Mouse (Mus musculus): Measurements from ENCODE around the gene Ntf5.

Ntf5 gene

DNA sequence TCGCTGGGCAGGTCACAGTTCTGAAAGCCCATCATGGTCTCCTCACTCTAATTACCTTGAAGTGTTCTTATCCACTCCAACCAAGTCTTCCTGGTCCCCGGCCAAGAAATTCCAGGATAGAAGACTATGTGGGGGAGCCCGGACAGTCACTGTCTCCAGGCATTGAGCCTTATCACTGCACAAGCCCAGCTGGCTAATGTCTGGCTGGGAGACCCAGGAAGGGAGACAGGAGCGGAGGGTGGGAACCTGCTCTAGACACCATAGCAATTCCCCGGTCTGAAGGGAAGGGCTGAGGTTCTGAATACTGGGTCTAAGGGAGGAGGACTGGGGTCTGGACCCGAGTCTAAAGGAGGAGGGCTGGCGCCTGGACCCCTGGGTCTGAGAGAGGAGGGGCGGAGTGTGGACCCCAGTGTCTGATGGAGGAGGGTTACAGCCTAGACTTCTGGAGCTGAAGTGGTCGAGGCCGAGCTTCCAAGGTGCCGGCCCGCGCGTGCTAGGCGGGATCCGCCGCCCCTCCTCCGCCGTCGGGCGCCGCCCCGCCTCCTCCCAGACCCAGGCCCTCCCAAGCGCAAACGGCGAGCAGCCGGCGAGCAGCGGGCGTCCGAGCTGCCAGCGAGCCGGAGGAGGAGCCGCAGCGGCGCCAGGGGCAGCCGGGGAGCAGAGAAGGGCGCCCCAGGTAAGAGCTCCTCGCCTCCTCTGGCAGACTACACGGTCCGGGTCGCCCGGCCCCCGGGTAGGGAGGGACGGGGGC lies at the start of gene Ntf5:
Gene Ntf5 (plus strand): TSS at position 583 of the 751 bp plus-strand sequence.
- DNase-seq = peak; percentile 20 to 55

DNA sequence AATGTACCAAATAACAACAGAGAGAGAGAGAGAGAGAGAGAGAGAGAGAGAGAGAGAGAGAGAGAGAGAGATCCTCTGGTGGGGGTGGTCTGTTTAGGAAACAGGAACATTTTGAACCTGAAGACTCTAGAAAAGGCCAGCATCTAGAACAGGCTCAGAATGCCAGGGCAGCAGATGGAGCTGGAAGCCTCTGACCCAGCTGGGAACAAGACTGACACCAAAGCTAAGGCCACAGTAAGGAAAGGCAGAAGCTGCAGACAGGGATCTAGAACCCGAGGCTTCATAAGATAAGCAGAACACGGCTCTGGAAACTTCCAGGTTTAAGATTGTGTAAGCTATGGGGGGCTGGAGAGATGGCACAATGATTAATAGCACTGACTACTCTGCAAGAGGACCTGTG lies 49.5 kb upstream of the Ntf5 start:
- DNase-seq = no peak

DNA sequence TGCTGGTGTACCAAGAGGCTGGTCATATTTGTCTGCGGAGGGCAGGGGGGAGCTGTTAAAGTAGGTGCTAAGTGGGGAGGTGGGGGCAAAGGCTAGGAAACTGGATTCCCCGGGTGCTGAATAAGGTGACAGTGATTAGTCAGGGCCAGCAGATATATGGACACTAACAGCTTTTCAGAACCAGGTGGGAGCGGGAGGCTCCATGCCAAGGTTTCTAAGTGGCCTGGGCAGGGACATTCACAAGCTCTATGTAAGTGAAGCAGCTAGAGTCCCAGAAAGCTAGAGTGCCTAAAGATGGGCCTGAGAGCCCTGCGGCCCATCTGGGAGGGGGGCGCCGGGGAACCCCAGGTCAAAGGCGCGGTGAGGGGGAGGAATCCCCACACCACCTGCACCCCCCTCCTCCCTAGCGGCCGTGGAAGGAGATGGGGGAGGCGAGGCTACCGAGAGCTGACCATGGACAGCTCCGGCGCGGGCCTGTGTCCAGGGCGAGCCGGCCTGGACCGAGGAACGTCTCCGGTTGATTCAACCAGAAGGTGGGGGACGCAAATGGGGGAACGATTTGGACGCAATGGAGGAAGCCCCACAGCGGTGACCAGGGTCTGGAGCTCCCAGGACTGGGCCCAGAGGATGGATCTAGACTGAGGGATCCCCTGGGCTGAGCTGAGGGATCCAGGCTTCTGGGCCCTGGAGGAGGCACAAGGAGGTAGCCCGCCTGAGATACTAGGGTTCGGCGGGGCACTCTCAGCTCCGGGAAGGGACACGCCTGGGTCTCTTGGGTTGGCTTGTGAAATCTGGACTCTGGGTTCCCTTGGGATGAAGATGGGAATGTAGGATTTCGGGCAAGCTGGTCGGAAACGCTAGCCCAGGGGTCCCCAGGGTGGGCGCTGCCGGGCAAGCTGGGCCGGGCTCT lies 47.5 kb upstream of the Ntf5 start:
- peak; percentile 33 to 81 for DNase-seq

DNA sequence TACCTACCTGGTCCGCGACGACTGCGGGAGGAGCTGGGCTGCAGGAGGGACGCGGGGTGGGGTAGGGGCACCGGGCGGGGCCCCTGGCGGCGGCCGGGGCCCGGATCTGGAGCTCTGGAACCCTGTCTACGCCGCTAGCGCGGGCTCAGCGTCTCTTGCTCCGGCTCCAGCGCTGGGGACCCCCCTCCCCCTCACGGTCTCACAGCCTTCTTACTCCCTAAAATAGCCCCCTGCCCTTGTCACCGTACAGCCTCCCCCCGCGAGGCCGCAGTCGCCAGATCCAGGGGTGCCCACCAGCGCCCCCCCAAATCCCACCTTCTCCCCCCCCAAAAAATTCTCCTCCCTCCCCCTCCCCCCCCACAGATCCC lies 46.9 kb upstream of the Ntf5 start, which contains the start of gene Ppfia3:
Gene Ppfia3 (minus strand): TSS at position 368 of the 368 bp plus-strand sequence.
- no peak for DNase-seq

DNA sequence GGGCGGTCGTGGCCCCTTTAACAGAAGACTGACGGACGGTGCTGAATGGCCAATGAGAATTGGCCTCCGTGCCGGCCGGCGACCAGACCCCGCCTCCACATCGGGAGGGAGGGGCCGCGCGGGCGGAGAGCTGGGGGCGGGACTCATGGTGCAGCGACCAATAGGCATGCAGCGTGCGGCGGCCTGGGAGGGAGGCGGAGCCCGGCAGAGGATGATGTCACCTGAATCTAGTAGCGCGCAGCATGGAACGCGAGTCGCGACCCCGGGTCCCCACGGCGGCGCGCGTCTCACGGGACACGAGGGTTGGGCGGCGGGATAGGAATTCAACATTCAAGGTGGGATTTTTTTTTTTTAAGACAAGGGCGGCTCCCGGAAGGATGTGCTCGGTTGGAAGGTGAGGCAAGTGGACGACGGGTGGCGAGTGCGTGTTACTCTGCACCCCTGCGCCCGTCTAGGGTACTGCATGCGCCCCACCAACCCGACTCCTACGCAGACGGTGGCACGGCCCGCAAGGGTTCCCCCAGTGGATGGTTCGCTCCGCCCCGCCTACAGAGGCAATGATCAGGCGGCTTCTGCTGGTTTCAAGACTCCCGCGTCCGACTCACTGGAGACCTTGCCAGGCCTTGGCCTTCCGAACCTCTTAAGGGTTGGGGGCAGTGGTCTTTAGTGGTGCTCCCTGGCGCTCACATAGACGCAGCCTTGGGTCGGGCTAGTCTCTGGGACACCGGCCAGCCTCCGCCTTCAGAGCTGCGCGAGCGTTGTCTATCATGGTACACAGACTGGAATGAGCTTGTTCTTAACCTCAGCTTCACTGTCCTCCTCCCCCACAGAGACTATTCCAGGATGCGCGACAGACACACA lies 46.2 kb upstream of the Ntf5 start:
- DNase-seq = peak; percentile 96 to 98

GRCm38 (mm10) chr7:45368178-45368577 lies 45.3 kb upstream of the Ntf5 start:
- DNase-seq = no peak

- no peak for DNase-seq
Observed at GRCm38 (mm10) chr7:45369022-45369745, 44.3 kb upstream of the Ntf5 start.

DNA sequence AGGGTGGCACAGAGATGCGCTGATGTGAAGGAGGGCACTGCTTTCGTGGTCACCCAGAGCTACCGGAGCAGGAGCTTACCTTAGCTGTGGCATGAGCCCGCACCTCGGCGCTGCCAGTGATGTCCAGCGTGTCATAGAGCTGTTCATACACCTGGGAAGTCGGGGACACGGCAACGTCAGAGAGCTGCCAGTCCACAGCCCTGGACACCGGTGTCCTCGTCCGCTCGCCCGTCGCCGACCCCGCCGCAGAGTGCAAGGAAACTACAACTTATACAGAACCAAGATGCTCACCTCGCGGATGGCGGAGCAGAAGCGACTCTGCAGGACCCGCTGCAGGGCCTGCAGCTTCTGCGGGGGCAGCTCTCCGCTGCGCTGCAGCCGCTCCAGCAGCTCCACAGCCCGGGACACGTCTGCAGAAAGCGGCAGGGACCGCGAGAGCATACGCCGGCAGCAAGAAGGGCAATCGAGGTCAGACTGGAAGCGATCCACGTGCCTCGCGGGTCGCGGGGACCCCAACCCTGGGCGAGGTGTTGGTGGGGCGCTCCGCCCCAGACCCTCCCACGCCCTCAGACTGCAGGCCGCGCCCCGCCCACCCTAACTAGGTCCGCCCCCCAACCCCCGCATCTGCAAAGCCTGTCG lies 43.5 kb upstream of the Ntf5 start:
- DNase-seq = no peak

DNA sequence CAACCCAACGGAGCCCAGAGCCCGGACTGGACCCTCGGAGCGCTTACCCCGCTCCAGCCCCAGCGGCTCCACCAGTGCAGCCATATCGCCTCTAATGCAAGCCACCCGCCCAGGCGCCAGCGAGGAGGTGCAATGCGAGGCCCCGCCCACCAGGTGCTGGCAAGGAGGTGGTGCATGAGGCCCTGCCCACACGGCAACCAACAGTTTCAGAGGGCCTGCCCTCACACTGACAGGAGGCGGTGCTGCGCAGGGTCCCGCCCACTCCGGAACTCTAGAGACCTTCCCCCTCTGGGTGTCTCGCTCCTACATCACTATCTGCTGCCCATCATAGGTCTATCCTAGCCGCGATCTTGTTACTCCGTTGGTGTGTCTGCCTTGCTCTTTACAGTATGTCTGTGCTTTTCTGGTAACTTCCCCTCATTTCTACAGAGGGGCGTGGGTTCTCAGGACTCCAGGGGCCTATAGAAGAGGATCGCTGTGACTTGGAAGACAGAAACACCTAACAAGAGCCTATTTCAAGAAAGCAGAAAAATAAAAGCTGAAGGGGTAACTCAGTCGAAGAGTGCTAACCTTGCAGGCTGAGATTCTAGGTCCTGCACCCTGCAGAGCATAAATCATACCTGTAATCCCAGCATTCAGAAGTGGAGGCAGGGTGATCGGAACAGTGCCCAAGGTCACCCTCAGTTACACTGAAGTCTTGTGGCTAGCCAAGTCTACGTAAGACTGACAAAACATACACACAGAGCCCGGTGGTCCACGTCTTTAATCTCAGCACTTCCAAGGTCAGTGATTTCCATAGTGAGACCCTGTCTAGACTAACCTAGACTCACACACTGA lies 42.8 kb upstream of the Ntf5 start, which contains the start of gene Lin7b:
Gene Lin7b (minus strand): TSS at position 109 of the 837 bp plus-strand sequence.
- peak; percentile 91 to 95 for DNase-seq

DNA sequence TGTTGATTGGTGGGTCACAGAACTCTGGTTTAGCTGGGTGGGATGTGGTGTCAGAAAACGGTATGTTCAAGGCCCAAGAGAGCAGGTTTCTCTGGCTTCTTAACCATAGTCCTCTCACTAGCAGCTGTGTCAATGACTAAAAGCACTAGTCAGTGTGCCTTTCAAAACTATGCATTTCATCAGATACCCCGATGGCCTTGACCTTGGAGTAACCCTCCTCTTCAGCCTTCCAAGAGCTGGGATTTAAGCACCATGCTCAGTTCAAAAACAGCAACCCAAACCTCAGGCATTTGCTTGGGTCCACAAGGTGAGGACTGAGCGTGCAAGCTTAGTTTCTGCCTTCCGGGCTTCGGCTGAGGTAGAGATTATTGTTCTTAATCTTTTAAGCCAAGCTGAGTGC lies 41.1 kb upstream of the Ntf5 start:
- DNase-seq = no peak

- DNase-seq = no peak
Observed at GRCm38 (mm10) chr7:45374620-45375019, 38.9 kb upstream of the Ntf5 start.

DNA sequence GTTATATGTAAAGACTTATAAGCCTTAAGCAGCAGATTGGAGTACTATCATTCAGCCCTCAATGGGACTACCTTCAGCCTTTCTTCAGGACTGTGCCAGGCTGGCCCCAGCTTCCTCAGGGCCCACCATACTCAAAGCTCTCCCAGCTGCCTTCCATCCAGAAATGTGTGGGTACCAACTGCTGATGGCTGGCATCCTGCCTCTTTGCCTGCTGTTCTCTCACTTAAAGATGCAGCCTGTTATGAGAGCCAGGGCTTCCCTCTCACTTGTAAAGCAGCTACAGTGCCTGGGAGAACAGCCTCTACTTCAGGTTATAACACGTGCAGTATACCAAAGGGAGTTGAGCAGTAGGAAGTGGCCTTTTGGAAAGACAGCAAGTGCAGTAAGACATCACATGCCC lies 37.4 kb upstream of the Ntf5 start:
- DNase-seq = no peak

- DNase-seq = no peak
Observed at GRCm38 (mm10) chr7:45386077-45386476, 27.4 kb upstream of the Ntf5 start.

- DNase-seq = peak in 1 of 2 experiments; percentile 61
Observed at GRCm38 (mm10) chr7:45395129-45395541, 18.4 kb upstream of the Ntf5 start.

GRCm38 (mm10) chr7:45395578-45396336 lies 17.7 kb upstream of the Ntf5 start, which contains the start of gene Snrnp70:
Gene Snrnp70 (minus strand): TSS chr7:45395742.
- peak; percentile 100 for DNase-seq

GRCm38 (mm10) chr7:45396337-45396775 lies 17.1 kb upstream of the Ntf5 start:
- peak in 1 of 2 experiments; percentile 14 for DNase-seq

DNA sequence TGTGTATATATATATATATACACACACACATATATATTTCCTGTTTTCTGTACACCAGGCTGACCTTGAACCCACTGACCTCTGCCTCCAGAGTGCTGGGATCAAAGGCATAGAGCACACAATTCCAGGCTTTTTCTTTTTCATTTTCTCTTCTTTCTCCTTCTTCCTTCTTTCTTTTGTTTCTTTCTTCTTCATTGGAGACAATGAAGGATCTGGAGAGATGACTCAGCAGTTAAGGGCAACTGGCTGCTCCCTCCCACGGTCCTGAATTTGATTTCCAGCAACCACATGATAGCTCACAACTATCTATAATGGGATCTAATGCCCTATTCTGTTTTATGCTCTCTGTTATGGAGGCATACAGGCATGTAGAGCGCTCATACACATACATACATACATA lies 16.7 kb upstream of the Ntf5 start:
- DNase-seq = no peak

DNA sequence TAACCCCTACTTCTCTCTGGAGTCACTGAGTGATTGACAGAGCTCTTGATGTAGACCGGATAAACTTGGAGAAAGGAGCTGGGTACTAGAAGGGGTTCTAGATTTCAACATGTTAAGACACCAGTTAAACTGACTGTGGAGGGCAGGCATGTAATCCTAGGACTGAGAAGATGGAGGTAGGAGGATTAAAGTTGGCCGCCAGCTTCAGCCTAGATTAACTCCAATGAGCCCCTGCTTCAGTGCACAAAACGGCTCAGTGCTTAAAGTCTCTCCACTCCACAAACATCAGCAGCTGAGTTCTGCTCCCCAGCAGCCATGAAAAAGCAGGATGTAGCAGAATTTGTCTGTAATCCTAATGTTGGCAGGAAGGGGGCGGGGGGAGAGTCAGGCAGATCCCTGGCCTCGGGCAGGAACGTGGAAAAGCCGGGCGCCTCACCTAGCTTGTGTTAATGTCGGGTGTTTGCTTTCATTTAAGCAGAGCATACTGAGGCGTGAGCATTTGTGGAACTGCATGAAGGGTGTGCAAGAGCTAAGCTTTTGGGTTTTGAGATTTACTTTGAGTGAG lies 11.9 kb upstream of the Ntf5 start:
- DNase-seq = no peak

Data from kidney, postnatal 36 days (tissue).